Mouse (Mus musculus) embryo, embryonic 10 days (tissue): Measurements from ENCODE around the gene Tyrp1.

Experiments
- DNase-seq: peaks from one replicate; pipeline ENCODE4 v3.0.0-alpha.2; 2015; ENCODE audit warnings: low spot score

The Tyrp1 gene

GRCm38 (mm10) chr4:80895278-80895894 is 61.5 kb downstream of the Tyrp1 start:
- DNase-seq: peak; percentile 32
